9 mouse cellular contexts compared by ENCODE assay signal in the genomic region with DNA sequence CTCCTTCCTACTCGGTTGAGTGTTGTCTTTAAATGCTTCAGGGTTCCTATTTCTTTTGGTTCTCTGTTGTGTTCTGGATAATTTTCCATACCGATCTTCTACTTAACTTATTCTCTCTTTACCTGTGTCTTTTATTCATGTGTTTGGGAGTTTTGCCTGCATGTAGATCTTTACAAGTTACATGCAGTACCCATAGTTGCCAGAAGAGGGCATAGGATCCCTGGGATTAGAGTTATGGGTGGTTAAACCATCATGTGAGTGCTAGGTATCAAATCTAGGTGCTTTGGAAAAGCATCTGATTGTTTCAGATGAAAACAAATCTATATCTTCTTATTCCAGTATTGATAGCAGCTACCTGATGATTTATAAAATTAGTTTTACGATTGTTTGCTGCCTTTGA. TPM values are rescaled to one million over a fixed set of nuclear protein-coding genes. Genes with fewer than 3 reads are reported as not detected.
DNase-seq lines count a peak whose midpoint lies in the region; ATAC-seq and TF ChIP-seq lines count a peak whose summit lies in the region.
"Had no signal": no experiment of that assay in that cellular context is flagged by ENCODE, and none has a peak within 500 bp of the region (broad histone marks: within the 10 kb centered on the region; RNA-seq: fewer than 3 reads in every experiment).

No protein-coding gene starts in this region.

- no peaks in the 10 kb centered on the region for H3K36me3 ChIP-seq in midbrain, postnatal 0 days (ENCODE audit: insufficient read depth, low read length)
- no peaks in the 10 kb centered on the region for H3K36me3 ChIP-seq in midbrain, embryonic 15.5 days (replicated peaks)
- H3K36me3 ChIP-seq: midbrain, embryonic 12.5 days had no signal

- 77% methylated on average over 3 of the region's 3 CpGs for WGBS in midbrain, postnatal 0 days
- whole genome bisulfite sequencing in midbrain, embryonic 15.5 days, result 71% methylated on average over 3 of the region's 3 CpGs

- no peaks in the 10 kb centered on the region for H3K27me3 ChIP-seq in midbrain, postnatal 0 days (ENCODE audit: insufficient read depth, low read length)
- no peaks in the 10 kb centered on the region for H3K27me3 ChIP-seq in midbrain, embryonic 15.5 days (replicated peaks)
- H3K27me3 ChIP-seq: midbrain, embryonic 12.5 days had no signal

- peak; percentile 16 for DNase-seq in gastrocnemius, postnatal 10 days
- no peak for DNase-seq in gastrocnemius, postnatal 4 days (ENCODE audit: low spot score in 2 of 2)
- DNase-seq in midbrain, postnatal 0 days (ENCODE audit: low spot score), result no peak
- DNase-seq in right cerebral cortex, postnatal 36 days (ENCODE audit: low spot score in 2 of 2), result no peak
- no peak for DNase-seq in neural tube, embryonic 10.5 days (ENCODE audit: extremely low spot score, low spot score)

- ATAC-seq in midbrain, postnatal 0 days (ENCODE audit: low FRiP score), result no peak
- no peak for ATAC-seq in midbrain, embryonic 15.5 days (replicated peaks)
- ATAC-seq in common myeloid progenitor, adult 5-6 weeks (replicated peaks; ENCODE audit: low read depth, poor library complexity, severe bottlenecking), result peak; percentile 60; the same call in 1 of the 2 replicates
- ATAC-seq in megakaryocyte progenitor cell, adult 5-6 weeks (replicated peaks; ENCODE audit: poor library complexity), result peak; percentile 83

- peak; percentile 53 for TF ChIP-seq CTCF in midbrain, postnatal 0 days (IDR thresholded peaks at IDR 0.05)

- H3K27ac ChIP-seq in midbrain, postnatal 0 days (ENCODE audit: low read depth, low read length), result no peak overlapping the region
- H3K27ac ChIP-seq in midbrain, embryonic 15.5 days, result no peak overlapping the region
- H3K27ac ChIP-seq: midbrain, embryonic 12.5 days had no signal

- no peak overlapping the region for H3K4me2 ChIP-seq in midbrain, postnatal 0 days (ENCODE audit: low read depth, low read length, poor library complexity, severe bottlenecking)
- H3K4me2 ChIP-seq in midbrain, embryonic 15.5 days, result no peak overlapping the region
- H3K4me2 ChIP-seq: midbrain, embryonic 12.5 days had no signal

- H3K9ac ChIP-seq in midbrain, postnatal 0 days (replicated peaks; ENCODE audit: low read length, poor library complexity, severe bottlenecking), result no peak overlapping the region
- no peak overlapping the region for H3K9ac ChIP-seq in midbrain, embryonic 15.5 days
- H3K9ac ChIP-seq: midbrain, embryonic 12.5 days had no signal

- no peaks in the 10 kb centered on the region for H3K9me3 ChIP-seq in midbrain, postnatal 0 days (ENCODE audit: low read length)
- H3K9me3 ChIP-seq in midbrain, embryonic 15.5 days, result no peaks in the 10 kb centered on the region
- H3K9me3 ChIP-seq: midbrain, embryonic 12.5 days had no signal

- no peak overlapping the region for H3K4me3 ChIP-seq in midbrain, postnatal 0 days (ENCODE audit: low read depth, low read length)
- no peak overlapping the region for H3K4me3 ChIP-seq in midbrain, embryonic 15.5 days
- H3K4me3 ChIP-seq: midbrain, embryonic 12.5 days had no signal

- H3K4me1 ChIP-seq in midbrain, postnatal 0 days (ENCODE audit: insufficient read depth, low read length), result no peaks in the 10 kb centered on the region
- H3K4me1 ChIP-seq in midbrain, embryonic 15.5 days, result no peaks in the 10 kb centered on the region
- H3K4me1 ChIP-seq: midbrain, embryonic 12.5 days had no signal

RNA-seq across cellular contexts. Expression of a gene that starts 55.2 kb away (rescaled TPM):
- 100 to 1,000 TPM; 287 to 336 TPM for total RNA-seq in gastrocnemius, postnatal 10 days (2021)
- 100 to 1,000 TPM; 246 TPM for total RNA-seq in gastrocnemius, postnatal 4 days (2021)
- total RNA-seq in midbrain, postnatal 0 days (2014; rRNA removed), result 111 and 132 TPM in 2 replicates
- polyA plus RNA-seq in midbrain, postnatal 0 days (2015; fragmentation: Nextera tagmentation; extraction: Ambion mirVana), result 477 and 509 TPM in 2 replicates
- 390 and 410 TPM in 2 replicates for polyA plus RNA-seq in midbrain, embryonic 15.5 days (2015; fragmentation: Nextera tagmentation; extraction: Ambion mirVana)
- total RNA-seq in common myeloid progenitor, adult 5-6 weeks (2017), result 95.3 and 141 TPM in 2 replicates
- total RNA-seq in megakaryocyte progenitor cell, adult 5-6 weeks (2015), result 167 and 208 TPM in 2 replicates
- total RNA-seq in megakaryocyte progenitor cell, adult 5-6 weeks (2017), result 99.7 and 118 TPM in 2 replicates

RNA-seq across cellular contexts. Expression of a gene that starts 55.3 kb away (rescaled TPM):
- total RNA-seq in gastrocnemius, postnatal 10 days (2021), result 10 to 100 TPM; 39.0 to 43.1 TPM
- 10 to 100 TPM; 31.9 to 34.4 TPM for total RNA-seq in gastrocnemius, postnatal 4 days (2021)
- total RNA-seq in midbrain, postnatal 0 days (2014; rRNA removed), result 26.8 and 40.1 TPM in 2 replicates
- 55.1 TPM in 2 replicates for polyA plus RNA-seq in midbrain, postnatal 0 days (2015; fragmentation: Nextera tagmentation; extraction: Ambion mirVana)
- polyA plus RNA-seq in midbrain, embryonic 15.5 days (2015; fragmentation: Nextera tagmentation; extraction: Ambion mirVana), result 74.3 and 78.9 TPM in 2 replicates
- total RNA-seq in common myeloid progenitor, adult 5-6 weeks (2017), result 40.0 and 53.1 TPM in 2 replicates
- 133 and 144 TPM in 2 replicates for total RNA-seq in megakaryocyte progenitor cell, adult 5-6 weeks (2015)
- total RNA-seq in megakaryocyte progenitor cell, adult 5-6 weeks (2017), result 50.8 and 56.5 TPM in 2 replicates

Comparison
In these comparisons a context has a peak if more than half of its experiments do, and no peak if none do; other contexts are left out.
1. ATAC-seq: peak in common myeloid progenitor, adult 5-6 weeks (single experiment) and megakaryocyte progenitor cell, adult 5-6 weeks (single experiment); none in midbrain, postnatal 0 days (single experiment) and midbrain, embryonic 15.5 days (single experiment).